Comparison of ENCODE assay signal across 1 mouse cellular context in genomic region chr6:131292991-131293788, GRCm38 (mm10).
TF ChIP-seq lines count a peak whose summit lies in the region.

Gene Magohb, minus strand, starts transcription at chr6:131293244.

TF ChIP-seq in CH12.LX, 34 proteins besides CTCF, POLR2A, EP300 and RAD21 (continued from another document):
- TF ChIP-seq ZMIZ1 (IDR thresholded peaks at IDR 0.05; ENCODE audit: low read depth, low read length) (no peak), MAZ (IDR thresholded peaks at IDR 0.05; ENCODE audit: low read depth, low read length) (0 out of 2 replicates have a peak, but pooled peaks have one; percentile 58), BHLHE40 (IDR thresholded peaks at IDR 0.05; ENCODE audit: low read depth, low read length) (peak; percentile 37; the same call in 1 of the 2 replicates), MXI1 (IDR thresholded peaks at IDR 0.05; ENCODE audit: low read depth, low read length) (peak; percentile 93), POLR2AphosphoS2 (IDR thresholded peaks at IDR 0.05; ENCODE audit: low read depth, low read length) (no peak), GABPA (IDR thresholded peaks at IDR 0.05; ENCODE audit: insufficient replicate concordance, low read depth, low read length) (peak; percentile 70), MAFK (IDR thresholded peaks at IDR 0.05; ENCODE audit: insufficient replicate concordance, low read length) (no peak), E2F4 (IDR thresholded peaks at IDR 0.05; ENCODE audit: insufficient replicate concordance, low read depth, low read length) (peak; percentile 71; the same call in 1 of the 2 replicates), ELF1 (IDR thresholded peaks at IDR 0.05; ENCODE audit: low read depth, low read length) (peak; percentile 90), JUN (IDR thresholded peaks at IDR 0.05; ENCODE audit: insufficient read depth, low read depth, low read length) (no peak), SIN3A (IDR thresholded peaks at IDR 0.05; ENCODE audit: low read length) (peak; percentile 92), ZNF384 (IDR thresholded peaks at IDR 0.05; ENCODE audit: low read depth, low read length) (no peak), CHD1 (IDR thresholded peaks at IDR 0.05; ENCODE audit: low read depth, low read length) (peak; percentile 41; the same call in 1 of the 2 replicates), ZC3H11A (IDR thresholded peaks at IDR 0.05; ENCODE audit: low read depth, low read length) (no peak), NRF1 (IDR thresholded peaks at IDR 0.05; ENCODE audit: low read depth, low read length) (no peak), PAX5 (IDR thresholded peaks at IDR 0.05; ENCODE audit: low read length) (no peak), JUND (conservative IDR thresholded peaks at IDR 0.05; ENCODE audit: low read depth, low read length) (no peak), SMC3 (IDR thresholded peaks at IDR 0.05; ENCODE audit: low read depth, low read length) (no peak)
TF ChIP-seq in CH12.LX: peak in this region for 16.
